Mouse (Mus musculus) liver, adult 2 months (tissue): ENCODE data around the gene Pik3c2b. TPM values are rescaled to one million over a fixed set of nuclear protein-coding genes. Genes with fewer than 3 reads are reported as not detected.

Source experiments
- DNase-seq: peaks from one replicate; pipeline ENCODE4 v3.0.0-alpha.2; 2011; ENCODE audit warnings: low read depth, low spot score; ENCODE audit errors: extremely low read depth
- H3K27ac ChIP-seq: fragments of 200-500 bp; replicated peaks from 2 replicates; pipeline ENCODE4 v1.5.1; 2012; ENCODE audit warnings: low read depth, mild to moderate bottlenecking, control low read depth, inconsistent platforms, low read length; ENCODE audit not compliant: insufficient read depth
- H3K27me3 ChIP-seq: fragments of 200-500 bp; 2 replicates; pipeline ENCODE4 v1.6.1; 2012; ENCODE audit warnings: mild to moderate bottlenecking, moderate library complexity, low read length, inconsistent platforms; ENCODE audit not compliant: control insufficient read depth, insufficient read depth
- H3K36me3 ChIP-seq: fragments of 200-500 bp; 2 replicates; pipeline ENCODE4 v1.6.1; 2012; ENCODE audit warnings: low read length, inconsistent platforms; ENCODE audit not compliant: control insufficient read depth, insufficient read depth
- H3K4me1 ChIP-seq: fragments of 200-500 bp; 2 replicates; pipeline ENCODE4 v1.6.1; 2011; ENCODE audit warnings: low read length; ENCODE audit not compliant: control insufficient read depth, insufficient read depth
- H3K4me3 ChIP-seq: fragments of 200-500 bp; 2 replicates; pipeline ENCODE4 v1.5.1; 2011; ENCODE audit warnings: low read depth, mild to moderate bottlenecking, control low read depth, low read length, moderate library complexity; ENCODE audit not compliant: insufficient read depth
- H3K79me2 ChIP-seq: fragments of 200-500 bp; 2 replicates; pipeline ENCODE4 v1.6.1; 2012; ENCODE audit warnings: inconsistent platforms, mild to moderate bottlenecking, low read length, moderate library complexity; ENCODE audit not compliant: control insufficient read depth, insufficient read depth
- H3K9ac ChIP-seq: fragments of 200-500 bp; 2 replicates; pipeline ENCODE4 v1.6.1; 2012; ENCODE audit warnings: low read depth, mild to moderate bottlenecking, control low read depth, inconsistent platforms, low read length
- CTCF ChIP-seq: fragments of 200-500 bp; IDR thresholded peaks from 2 replicates; pipeline ENCODE4 v1.5.1; 2011; ENCODE audit warnings: low read depth, low read length, control low read depth
- POLR2A ChIP-seq: fragments of 200-500 bp; IDR thresholded peaks from 2 replicates; pipeline ENCODE4 v1.6.1; 2011; ENCODE audit warnings: low read length, control low read depth; ENCODE audit not compliant: insufficient read depth; ENCODE audit errors: extremely low read depth
- WGBS: fragments of 180-500 bp; shearing (Covaris S2); methylation state at CpG from one replicate; pipeline ENCODE4 v1.1.7; 2018; 5-methylcytosine and 5-hydroxymethylcytosine counted together
- polyA plus RNA-seq: library from polyadenylated mRNA; depleted of rRNA; stranded (reverse); fragments of >200 nt; gene quantifications from 2 replicates; pipeline ENCODE4 v1.2.3, GENCODE M21; 2012
- total RNA-seq: library from RNA; depleted of rRNA; stranded (reverse); fragments of >200 nt; gene quantifications from 2 replicates; pipeline ENCODE4 v1.2.3, GENCODE M21; 2014

Gene Pik3c2b
- total and polyA plus RNA-seq, 2 experiments = 2.5 to 3.3 TPM

- H3K27ac ChIP-seq = no peak overlapping the region
- no peak overlapping the region for H3K9ac ChIP-seq
- no peak overlapping the region for H3K4me3 ChIP-seq
- TF ChIP-seq POLR2A = no peak
- no peak for TF ChIP-seq CTCF
- H3K79me2 ChIP-seq = no peaks in the 10 kb centered on the region
- no peaks in the 10 kb centered on the region for H3K36me3 ChIP-seq
- H3K27me3 ChIP-seq = no peaks in the 10 kb centered on the region
- WGBS = 54% methylated on average over 14 of the region's 14 CpGs
- H3K4me1 ChIP-seq = 0 out of 2 replicates have a peak, but pooled peaks cover 3% of the 10 kb centered on the region
- no peak for DNase-seq
Measured at GRCm38 (mm10) chr1:133084708-133085416, 39.4 kb downstream of the Pik3c2b start.

GRCm38 (mm10) chr1:133085417-133085742 is 39.9 kb downstream of the Pik3c2b start:
- no peaks in the 10 kb centered on the region for H3K79me2 ChIP-seq
- H3K9ac ChIP-seq = no peak overlapping the region
- no peak overlapping the region for H3K27ac ChIP-seq
- H3K4me1 ChIP-seq = 0 out of 2 replicates have a peak, but pooled peaks cover 3% of the 10 kb centered on the region
- 47% methylated on average over 8 of the region's 8 CpGs for WGBS
- DNase-seq = peak; percentile 15
- no peaks in the 10 kb centered on the region for H3K27me3 ChIP-seq
- no peaks in the 10 kb centered on the region for H3K36me3 ChIP-seq
- no peak for TF ChIP-seq CTCF
- no peak for TF ChIP-seq POLR2A
- no peak overlapping the region for H3K4me3 ChIP-seq

GRCm38 (mm10) chr1:133086804-133087203 is 41.3 kb downstream of the Pik3c2b start:
- DNase-seq = no peak
- Histone ChIP-seq H3K4me1 (0 out of 2 replicates have a peak, but pooled peaks cover 3% of the 10 kb centered on the region), H3K36me3 (no peaks in the 10 kb centered on the region), H3K4me3 (no peak overlapping the region), H3K9ac (no peak overlapping the region), H3K79me2 (no peaks in the 10 kb centered on the region), H3K27ac (no peak overlapping the region), H3K27me3 (no peaks in the 10 kb centered on the region)
- WGBS = 87% methylated on average over 10 of the region's 10 CpGs
- TF ChIP-seq POLR2A (no peak), CTCF (no peak)

- peak; percentile 58 for DNase-seq
- H3K9ac ChIP-seq = no peak overlapping the region
- H3K36me3 ChIP-seq = no peaks in the 10 kb centered on the region
- WGBS = 58% methylated on average over 7 of the region's 7 CpGs
- H3K79me2 ChIP-seq = no peaks in the 10 kb centered on the region
- 0 out of 2 replicates have a peak, but pooled peaks cover 3% of the 10 kb centered on the region for H3K4me1 ChIP-seq
- no peaks in the 10 kb centered on the region for H3K27me3 ChIP-seq
- no peak overlapping the region for H3K27ac ChIP-seq
- peak; percentile 76; the same call in 1 of the 2 replicates for TF ChIP-seq CTCF
- no peak for TF ChIP-seq POLR2A
- H3K4me3 ChIP-seq = no peak overlapping the region
Measured at GRCm38 (mm10) chr1:133087206-133087905, 41.9 kb downstream of the Pik3c2b start.

GRCm38 (mm10) chr1:133088196-133088595 is 42.7 kb downstream of the Pik3c2b start:
- Histone ChIP-seq H3K27ac (no peak overlapping the region), H3K9ac (no peak overlapping the region), H3K79me2 (no peaks in the 10 kb centered on the region), H3K4me3 (no peak overlapping the region), H3K36me3 (no peaks in the 10 kb centered on the region), H3K27me3 (no peaks in the 10 kb centered on the region), H3K4me1 (0 out of 2 replicates have a peak, but pooled peaks cover 3% of the 10 kb centered on the region)
- DNase-seq = no peak
- no peak for TF ChIP-seq CTCF
- no peak for TF ChIP-seq POLR2A
- WGBS = 93% methylated on average over 10 of the region's 10 CpGs
